Mouse (Mus musculus): ENCODE data around the gene Gm8020.
"Not testable (repeated sequence)": the region's sequence is repeated elsewhere in the genome, so short reads cannot be mapped to it uniquely, and the experiment has no call there.

Gm8020 gene

GRCm38 (mm10) chr14:42502249-42502648, at the start of gene Gm8020:
Gm8020 (minus strand) TSS chr14:42502349.
- not testable (repeated sequence) for TF ChIP-seq GATA4 (IDR thresholded peaks at IDR 0.05; ENCODE audit: insufficient replicate concordance, low read length)

- not testable (repeated sequence) for TF ChIP-seq GATA4 (IDR thresholded peaks at IDR 0.05; ENCODE audit: insufficient replicate concordance, low read length)
These were observed 22.0 kb upstream of the Gm8020 start, which contains the start of gene Gm8024 for GRCm38 (mm10) chr14:42524182-42524581. Gm8024 (minus strand) TSS chr14:42524282.

GRCm38 (mm10) chr14:42463581-42463980, 38.6 kb downstream of the Gm8020 start, which contains the start of gene Gm8011:
Gm8011 (plus strand) TSS chr14:42463881.
- TF ChIP-seq GATA4 (IDR thresholded peaks at IDR 0.05; ENCODE audit: insufficient replicate concordance, low read length), result not testable (repeated sequence)
